Mouse (Mus musculus) heart, postnatal 0 days (tissue): Measurements from ENCODE around the gene Gm20479. TPM values are rescaled to one million over a fixed set of nuclear protein-coding genes. Genes with fewer than 3 reads are reported as not detected.

ENCODE experiments used
- ATAC-seq: fragments of 200-750 bp; cut with Nextera tagmentation; 2 replicates; pipeline ENCODE4 v1.8.0; 2017; ENCODE audit warnings: low read depth, moderate number of reproducible peaks, moderate library complexity; ENCODE audit not compliant: insufficient read depth
- DNase-seq: peaks from one replicate; pipeline ENCODE4 v3.0.0-alpha.2; 2016; ENCODE audit warnings: low spot score
- H3K27ac ChIP-seq: fragments of 300-500 bp; sonication (generic); 2 replicates; pipeline ENCODE4 v1.5.1; 2014; ENCODE audit warnings: low read depth, mild to moderate bottlenecking
- H3K27me3 ChIP-seq: fragments of 300-500 bp; sonication (generic); 2 replicates; pipeline ENCODE4 v1.6.1; 2014; ENCODE audit warnings: low read length, mixed read lengths; ENCODE audit not compliant: control insufficient read depth, insufficient read depth
- H3K36me3 ChIP-seq: fragments of 300-500 bp; sonication (generic); replicated peaks from 2 replicates; pipeline ENCODE4 v1.6.1; 2014; ENCODE audit warnings: low read length, mixed read lengths; ENCODE audit not compliant: control insufficient read depth, insufficient read depth
- H3K4me1 ChIP-seq: fragments of 300-500 bp; sonication (generic); 2 replicates; pipeline ENCODE4 v1.6.1; 2014; ENCODE audit warnings: antibody characterized with exemption; ENCODE audit not compliant: control insufficient read depth, insufficient read depth
- H3K4me2 ChIP-seq: fragments of 300-500 bp; sonication (generic); 2 replicates; pipeline ENCODE4 v1.6.1; 2014; ENCODE audit warnings: low read depth, mild to moderate bottlenecking, low read length, moderate library complexity
- H3K4me3 ChIP-seq: fragments of 300-500 bp; sonication (generic); 2 replicates; pipeline ENCODE4 v1.5.1; 2014; ENCODE audit warnings: low read depth, low read length
- H3K9ac ChIP-seq: fragments of 300-500 bp; sonication (generic); replicated peaks from 2 replicates; pipeline ENCODE4 v1.6.1; 2014; ENCODE audit warnings: low read depth, low read length, mixed read lengths
- H3K9me3 ChIP-seq: fragments of 300-500 bp; sonication (generic); replicated peaks from 2 replicates; pipeline ENCODE4 v1.6.1; 2016; ENCODE audit warnings: low read length; ENCODE audit not compliant: control insufficient read depth
- CTCF ChIP-seq: IDR thresholded peaks from 2 replicates; pipeline ENCODE4 v1.5.1; 2016; ENCODE audit warnings: antibody characterized with exemption, control low read depth, low read depth
- EP300 ChIP-seq: IDR thresholded peaks from 2 replicates; pipeline ENCODE4 v1.6.1; 2016; ENCODE audit warnings: antibody characterized with exemption, low read depth
- whole genome bisulfite sequencing: fragments of 180-500 bp; shearing (Covaris S2); extraction: QIAGEN DNeasy Blood & Tissue Kit; methylation state at CpG from one replicate; pipeline ENCODE4 v1.1.7; 2014; 5-methylcytosine and 5-hydroxymethylcytosine counted together
- polyA plus RNA-seq: library from polyadenylated mRNA; unstranded; fragments of >200 nt; fragmentation: Nextera tagmentation; extraction: Ambion mirVana; gene quantifications from 2 replicates; pipeline ENCODE4 v1.2.1, GENCODE M21; 2015
- total RNA-seq: library from RNA; depleted of rRNA; stranded (reverse); fragments of >200 nt; gene quantifications from 2 replicates; pipeline ENCODE4 v1.2.3, GENCODE M21; 2014; ENCODE audit warnings: low replicate concordance

Gene Gm20479
- total and polyA plus RNA-seq, 2 experiments from 2014 or later: 0.46 TPM; not detected in 1

GRCm38 (mm10) chr7:27384731-27385130 lies 27.5 kb upstream of the Gm20479 start:
- H3K9ac ChIP-seq: no peak overlapping the region
- H3K27me3 ChIP-seq: no peaks in the 10 kb centered on the region
- H3K27ac ChIP-seq: no peak overlapping the region
- H3K4me2 ChIP-seq: no peak overlapping the region
- ATAC-seq (0 out of 2 replicates have a peak, but pooled peaks have one; percentile 41), DNase-seq (no peak)
- no peaks in the 10 kb centered on the region for H3K4me1 ChIP-seq
- H3K9me3 ChIP-seq: no peaks in the 10 kb centered on the region
- TF ChIP-seq CTCF: peak; percentile 62
- no peak for TF ChIP-seq EP300
- H3K36me3 ChIP-seq: no peaks in the 10 kb centered on the region
- H3K4me3 ChIP-seq: no peak overlapping the region
- 36% methylated on average over 4 of the region's 4 CpGs for WGBS

- H3K4me2 ChIP-seq: no peak overlapping the region
- H3K9ac ChIP-seq: no peak overlapping the region
- H3K36me3 ChIP-seq: no peaks in the 10 kb centered on the region
- H3K27ac ChIP-seq: no peak overlapping the region
- ATAC-seq: no peak
- H3K27me3 ChIP-seq: no peaks in the 10 kb centered on the region
- TF ChIP-seq EP300: no peak
- TF ChIP-seq CTCF: no peak
- WGBS: 71% methylated on average over 5 of the region's 5 CpGs
- no peaks in the 10 kb centered on the region for H3K4me1 ChIP-seq
- no peak overlapping the region for H3K4me3 ChIP-seq
- DNase-seq: no peak
- no peaks in the 10 kb centered on the region for H3K9me3 ChIP-seq
Observed at GRCm38 (mm10) chr7:27384134-27384533, 26.9 kb upstream of the Gm20479 start.

DNA sequence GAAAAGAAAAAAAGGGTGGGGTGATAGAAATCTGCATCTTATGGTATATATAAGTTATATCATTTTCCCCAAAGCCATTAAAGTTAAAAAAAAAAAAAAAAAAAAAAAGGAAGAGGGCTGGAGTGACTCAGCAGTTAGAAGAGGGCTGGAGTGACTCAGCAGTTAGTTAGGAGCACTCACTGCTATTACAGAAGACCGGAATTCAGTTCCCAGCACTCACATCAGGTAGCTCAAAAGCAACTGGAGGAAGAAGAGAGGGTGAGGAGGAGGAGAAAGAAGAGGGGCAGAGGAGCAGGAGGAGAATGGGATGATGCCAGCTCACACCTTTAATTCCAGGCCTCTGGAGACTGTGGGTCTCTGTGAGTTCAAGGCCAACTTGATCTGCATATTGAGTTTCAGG lies 26.0 kb upstream of the Gm20479 start:
- DNase-seq: no peak
- no peak overlapping the region for H3K9ac ChIP-seq
- H3K36me3 ChIP-seq: no peaks in the 10 kb centered on the region
- H3K4me1 ChIP-seq: no peaks in the 10 kb centered on the region
- no peak overlapping the region for H3K4me2 ChIP-seq
- H3K9me3 ChIP-seq: no peaks in the 10 kb centered on the region
- no peak overlapping the region for H3K27ac ChIP-seq
- WGBS: 92% methylated on average over 1 of the region's 1 CpGs
- no peak for ATAC-seq
- H3K4me3 ChIP-seq: no peak overlapping the region
- H3K27me3 ChIP-seq: no peaks in the 10 kb centered on the region
- no peak for TF ChIP-seq CTCF
- TF ChIP-seq EP300: no peak

GRCm38 (mm10) chr7:27381560-27381959 lies 24.3 kb upstream of the Gm20479 start:
- WGBS: 48% methylated on average over 4 of the region's 4 CpGs
- Histone ChIP-seq H3K9ac (no peak overlapping the region), H3K27me3 (peaks cover 10% of the 10 kb centered on the region), H3K4me3 (no peak overlapping the region), H3K36me3 (no peaks in the 10 kb centered on the region), H3K4me1 (no peaks in the 10 kb centered on the region), H3K4me2 (no peak overlapping the region), H3K9me3 (no peaks in the 10 kb centered on the region), H3K27ac (no peak overlapping the region)
- no peak for TF ChIP-seq EP300
- TF ChIP-seq CTCF: no peak
- no peak for DNase-seq
- no peak for ATAC-seq

DNA sequence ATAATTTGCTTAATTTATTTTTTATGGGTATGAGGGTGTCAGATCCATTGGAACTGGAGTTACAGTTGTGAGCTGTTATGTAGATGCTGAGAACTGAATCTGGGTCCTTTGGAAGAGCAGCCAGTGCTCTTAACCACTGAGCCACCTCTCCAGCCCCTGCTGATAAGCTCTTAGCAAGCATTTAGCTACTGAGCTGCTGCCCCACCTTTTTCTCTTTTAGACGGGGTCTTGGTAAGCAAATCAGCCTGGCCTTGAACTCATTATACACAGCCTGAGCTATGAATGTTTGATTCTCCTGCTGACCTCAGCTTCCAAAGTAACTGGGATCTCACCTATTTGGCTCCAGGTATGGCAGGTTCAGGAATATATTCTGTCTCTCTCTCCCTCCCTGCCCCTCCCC lies 23.8 kb upstream of the Gm20479 start:
- WGBS: 23% methylated on average over 1 of the region's 1 CpGs
- TF ChIP-seq EP300 (no peak), CTCF (no peak)
- ATAC-seq (no peak), DNase-seq (no peak)
- Histone ChIP-seq H3K27me3 (peaks cover 15% of the 10 kb centered on the region), H3K9me3 (no peaks in the 10 kb centered on the region), H3K4me3 (no peak overlapping the region), H3K4me2 (no peak overlapping the region), H3K4me1 (no peaks in the 10 kb centered on the region), H3K9ac (no peak overlapping the region), H3K27ac (no peak overlapping the region), H3K36me3 (no peaks in the 10 kb centered on the region)

- H3K9me3 ChIP-seq: no peaks in the 10 kb centered on the region
- no peak overlapping the region for H3K27ac ChIP-seq
- no peak overlapping the region for H3K9ac ChIP-seq
- TF ChIP-seq CTCF: no peak
- TF ChIP-seq EP300: no peak
- no peaks in the 10 kb centered on the region for H3K36me3 ChIP-seq
- DNase-seq: no peak
- no peak overlapping the region for H3K4me2 ChIP-seq
- H3K4me3 ChIP-seq: no peak overlapping the region
- no peak for ATAC-seq
- no peaks in the 10 kb centered on the region for H3K4me1 ChIP-seq
- peaks cover 25% of the 10 kb centered on the region for H3K27me3 ChIP-seq
- 84% methylated on average over 6 of the region's 6 CpGs for WGBS
Observed at GRCm38 (mm10) chr7:27379836-27380235, 22.6 kb upstream of the Gm20479 start.
